13 mouse cellular contexts compared by ENCODE assay signal in the genomic region with DNA sequence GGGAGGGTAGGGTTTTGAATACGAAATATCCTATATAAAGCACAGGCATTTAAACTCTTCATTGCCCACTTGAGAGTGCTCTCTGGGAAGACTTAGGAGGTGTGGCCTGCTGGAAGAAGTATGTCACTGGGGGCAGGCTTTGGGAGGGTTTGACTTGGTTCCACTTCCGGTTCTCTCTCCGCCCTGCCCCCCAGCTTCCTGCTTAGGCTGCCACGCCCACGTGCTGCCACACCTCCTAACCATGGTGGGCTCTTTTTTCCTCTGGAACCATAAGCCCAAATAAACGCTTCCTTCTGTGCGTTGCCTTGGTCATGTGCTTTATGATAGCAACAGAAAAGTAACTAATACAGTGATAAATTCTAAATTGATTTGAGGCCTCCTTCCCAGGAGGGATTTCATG. TPM values are rescaled to one million over a fixed set of nuclear protein-coding genes. Genes with fewer than 3 reads are reported as not detected.
DNase-seq lines count a peak whose midpoint lies in the region; ATAC-seq lines count a peak whose summit lies in the region.
"Had no signal": no experiment of that assay in that cellular context is flagged by ENCODE, and none has a peak within 500 bp of the region (broad histone marks: within the 10 kb centered on the region; RNA-seq: fewer than 3 reads in every experiment).

No protein-coding gene starts in this region.

- H3K4me3 ChIP-seq in liver, embryonic 11.5 days (ENCODE audit: low read depth, low read length), result no peak overlapping the region
- H3K4me3 ChIP-seq in embryonic facial prominence, embryonic 12.5 days, result no peak overlapping the region
- H3K4me3 ChIP-seq in hindbrain, embryonic 13.5 days, result no peak overlapping the region
- H3K4me3 ChIP-seq: hindbrain, embryonic 15.5 days; limb, embryonic 10.5 days; megakaryocyte, embryonic 14.5 days had no signal

- no peak overlapping the region for H3K9ac ChIP-seq in liver, embryonic 11.5 days (ENCODE audit: low read depth, low read length)
- no peak overlapping the region for H3K9ac ChIP-seq in embryonic facial prominence, embryonic 12.5 days
- no peak overlapping the region for H3K9ac ChIP-seq in hindbrain, embryonic 13.5 days
- H3K9ac ChIP-seq: hindbrain, embryonic 15.5 days had no signal

- H3K27me3 ChIP-seq in liver, embryonic 11.5 days (replicated peaks; ENCODE audit: control insufficient read depth, insufficient read depth, low read length), result no peaks in the 10 kb centered on the region
- H3K27me3 ChIP-seq in embryonic facial prominence, embryonic 12.5 days, result no peaks in the 10 kb centered on the region
- H3K27me3 ChIP-seq in hindbrain, embryonic 13.5 days, result no peaks in the 10 kb centered on the region
- H3K27me3 ChIP-seq: hindbrain, embryonic 15.5 days had no signal

- H3K4me2 ChIP-seq in liver, embryonic 11.5 days, result no peak overlapping the region
- H3K4me2 ChIP-seq in embryonic facial prominence, embryonic 12.5 days (replicated peaks), result no peak overlapping the region; the same call in 1 of the 2 replicates
- H3K4me2 ChIP-seq in hindbrain, embryonic 13.5 days, result no peak overlapping the region
- H3K4me2 ChIP-seq: hindbrain, embryonic 15.5 days had no signal

- ATAC-seq in liver, embryonic 11.5 days (replicated peaks; ENCODE audit: low FRiP score), result no peak
- ATAC-seq in embryonic facial prominence, embryonic 12.5 days (ENCODE audit: insufficient number of reproducible peaks, insufficient read depth, low FRiP score, low TSS enrichment), result no peak
- ATAC-seq in hindbrain, embryonic 13.5 days (ENCODE audit: low FRiP score), result no peak

- WGBS in liver, embryonic 11.5 days, result 72% methylated on average over 7 of the region's 7 CpGs
- 77% methylated on average over 7 of the region's 7 CpGs for WGBS in embryonic facial prominence, embryonic 12.5 days
- 86% methylated on average over 7 of the region's 7 CpGs for WGBS in hindbrain, embryonic 13.5 days

- DNase-seq in liver (peak; percentile 24), 3T3-L1 (ENCODE audit: low read depth, low spot score) (peak; percentile 30), 416B (ENCODE audit: low read depth) (peak; percentile 63)
- DNase-seq in liver, embryonic 11.5 days (ENCODE audit: low spot score), result no peak
- DNase-seq in frontal cortex, postnatal 25 days (ENCODE audit: low spot score in 2 of 2), result no peak
- no peak for DNase-seq in cerebellum, adult 9-10 months
- DNase-seq: cerebellum, adult 18-20 months; kidney, adult 2 months had no signal

- no peaks in the 10 kb centered on the region for H3K36me3 ChIP-seq in liver, embryonic 11.5 days (ENCODE audit: control insufficient read depth, insufficient read depth, low read length)
- no peaks in the 10 kb centered on the region for H3K36me3 ChIP-seq in embryonic facial prominence, embryonic 12.5 days
- no peaks in the 10 kb centered on the region for H3K36me3 ChIP-seq in hindbrain, embryonic 13.5 days
- H3K36me3 ChIP-seq: hindbrain, embryonic 15.5 days; limb, embryonic 10.5 days had no signal

- no peak overlapping the region for H3K27ac ChIP-seq in liver, embryonic 11.5 days (ENCODE audit: low read depth, low read length)
- H3K27ac ChIP-seq in embryonic facial prominence, embryonic 12.5 days, result peak overlapping the region; percentile 47
- no peak overlapping the region for H3K27ac ChIP-seq in hindbrain, embryonic 13.5 days
- H3K27ac ChIP-seq: hindbrain, embryonic 15.5 days; limb, embryonic 10.5 days had no signal

- H3K4me1 ChIP-seq in liver, embryonic 11.5 days (replicated peaks; ENCODE audit: control insufficient read depth, insufficient read depth, low read length), result peaks cover 5% of the 10 kb centered on the region
- no peaks in the 10 kb centered on the region for H3K4me1 ChIP-seq in embryonic facial prominence, embryonic 12.5 days
- H3K4me1 ChIP-seq in hindbrain, embryonic 13.5 days (replicated peaks), result peaks cover 4% of the 10 kb centered on the region; the same call in 1 of the 2 replicates
- H3K4me1 ChIP-seq: limb, embryonic 10.5 days had no signal

- no peaks in the 10 kb centered on the region for H3K9me3 ChIP-seq in liver, embryonic 11.5 days (ENCODE audit: control insufficient read depth, low read length)
- H3K9me3 ChIP-seq in embryonic facial prominence, embryonic 12.5 days, result no peaks in the 10 kb centered on the region; the same call in 1 of the 2 replicates
- no peaks in the 10 kb centered on the region for H3K9me3 ChIP-seq in hindbrain, embryonic 13.5 days
- H3K9me3 ChIP-seq: hindbrain, embryonic 15.5 days; limb, embryonic 10.5 days; megakaryocyte, embryonic 14.5 days had no signal

RNA-seq across cellular contexts. Expression of a gene that starts 16.5 kb away (rescaled TPM):
- polyA plus RNA-seq in liver, embryonic 11.5 days (2014; fragmentation: Nextera tagmentation; extraction: Ambion mirVana), result 7.6 and 8.0 TPM in 2 replicates
- polyA plus RNA-seq in embryonic facial prominence, embryonic 12.5 days (2016; fragmentation: Nextera tagmentation; extraction: Ambion mirVana), result 30.6 and 31.4 TPM in 2 replicates
- 14.6 and 14.9 TPM in 2 replicates for polyA plus RNA-seq in hindbrain, embryonic 13.5 days (2015; fragmentation: Nextera tagmentation; extraction: Ambion mirVana)

Comparison
In these comparisons a context has a peak if more than half of its experiments do, and no peak if none do; other contexts are left out.
1. DNase-seq: peak in liver (single experiment), 3T3-L1 (single experiment) and 416B (single experiment); none in liver, embryonic 11.5 days (single experiment), frontal cortex, postnatal 25 days (0 of 2) and cerebellum, adult 9-10 months (single experiment).